Mouse (Mus musculus) CH12.LX (cell line): ENCODE data around the gene Ptpn14.

Source experiments
- CTCF ChIP-seq, 2 experiments: IDR thresholded peaks in 1 of 2; conservative IDR thresholded peaks in 1 of 2; 2 replicates each; pipeline ENCODE4 v1.5.1; 2011 to 2012; ENCODE audit warnings: low read depth in 2 of 2, low read length in 2 of 2, improper control_type of control experiment in 1 of 2, inconsistent platforms in 1 of 2, mild to moderate bottlenecking in 1 of 2, moderate library complexity in 1 of 2
- ELF1 ChIP-seq: IDR thresholded peaks from 2 replicates; pipeline ENCODE4 v1.6.1; 2014; ENCODE audit warnings: low read depth, mild to moderate bottlenecking, inconsistent platforms, low read length, improper control_type of control experiment
- NELFE ChIP-seq: IDR thresholded peaks from 2 replicates; pipeline ENCODE4 v1.6.1; 2011; ENCODE audit warnings: low read depth, low read length, improper control_type of control experiment
- NRF1 ChIP-seq: IDR thresholded peaks from 2 replicates; pipeline ENCODE4 v1.6.1; 2014; ENCODE audit warnings: low read depth, mild to moderate bottlenecking, inconsistent platforms, low read length, improper control_type of control experiment, moderate library complexity
- POLR2A ChIP-seq: IDR thresholded peaks from 2 replicates; pipeline ENCODE4 v1.6.1; 2011; ENCODE audit warnings: low read depth, mild to moderate bottlenecking, improper control_type of control experiment, low read length
- POLR2AphosphoS2 ChIP-seq: IDR thresholded peaks from 2 replicates; pipeline ENCODE4 v1.6.1; 2011; ENCODE audit warnings: low read depth, low read length, improper control_type of control experiment
- RCOR1 ChIP-seq: conservative IDR thresholded peaks from 2 replicates; pipeline ENCODE4 v1.6.1; 2012; ENCODE audit warnings: low read depth, mild to moderate bottlenecking, inconsistent platforms, low read length, improper control_type of control experiment
- SMC3 ChIP-seq: IDR thresholded peaks from 2 replicates; pipeline ENCODE4 v1.6.1; 2011; ENCODE audit warnings: low read depth, low read length, improper control_type of control experiment
- USF2 ChIP-seq: conservative IDR thresholded peaks from 2 replicates; pipeline ENCODE4 v1.6.1; 2011; ENCODE audit warnings: low read depth, low read length, improper control_type of control experiment
- ZMIZ1 ChIP-seq: IDR thresholded peaks from 2 replicates; pipeline ENCODE4 v1.6.1; 2012; ENCODE audit warnings: low read depth, mild to moderate bottlenecking, inconsistent platforms, low read length, improper control_type of control experiment
- ZNF384 ChIP-seq: IDR thresholded peaks from 2 replicates; pipeline ENCODE4 v1.6.1; 2012; ENCODE audit warnings: low read depth, low read length, improper control_type of control experiment, inconsistent platforms

- no peak for TF ChIP-seq USF2
- TF ChIP-seq CTCF (conservative IDR thresholded peaks at IDR 0.05 in 1 of 2, IDR thresholded peaks at IDR 0.05 in 1 of 2; ENCODE audit: low read depth in 2 of 2, low read length in 2 of 2), result no peak
- TF ChIP-seq POLR2A, result no peak
- TF ChIP-seq NRF1, result no peak
- TF ChIP-seq POLR2AphosphoS2, result no peak
- no peak for TF ChIP-seq ELF1
- no peak for TF ChIP-seq NELFE
- no peak for TF ChIP-seq RCOR1
- TF ChIP-seq ZNF384, result no peak
- TF ChIP-seq ZMIZ1, result no peak
- TF ChIP-seq SMC3, result no peak
Observed at GRCm38 (mm10) chr1:189817089-189817488, 89.0 kb downstream of the Ptpn14 start.
